Mouse (Mus musculus) gastrocnemius, adult 8-10 months (tissue): ENCODE data around the gene Ncam1. TPM values are rescaled to one million over a fixed set of nuclear protein-coding genes. Genes with fewer than 3 reads are reported as not detected.

ENCODE experiments used
- DNase-seq, 2 experiments: peaks; one replicate each; pipeline ENCODE4 v3.0.0; 2022; ENCODE audit warnings: low spot score in 2 of 2
- total RNA-seq, 4 experiments: library from RNA; stranded (reverse); gene quantifications; 2 replicates each; pipeline ENCODE4 v1.2.4; 2022

Gene Ncam1
- total RNA-seq, 4 experiments from 2014 or later, result 6.7 to 12.6 (median 10.2) TPM

- DNase-seq, result no peak
These were observed 175.6 kb downstream of the Ncam1 start for GRCm38 (mm10) chr9:49622928-49623676.

GRCm38 (mm10) chr9:49621691-49622090 is 177.0 kb downstream of the Ncam1 start:
- no peak for DNase-seq

GRCm38 (mm10) chr9:49618699-49619392 is 179.9 kb downstream of the Ncam1 start:
- no peak for DNase-seq

GRCm38 (mm10) chr9:49618266-49618665 is 180.5 kb downstream of the Ncam1 start:
- DNase-seq, result no peak

DNA sequence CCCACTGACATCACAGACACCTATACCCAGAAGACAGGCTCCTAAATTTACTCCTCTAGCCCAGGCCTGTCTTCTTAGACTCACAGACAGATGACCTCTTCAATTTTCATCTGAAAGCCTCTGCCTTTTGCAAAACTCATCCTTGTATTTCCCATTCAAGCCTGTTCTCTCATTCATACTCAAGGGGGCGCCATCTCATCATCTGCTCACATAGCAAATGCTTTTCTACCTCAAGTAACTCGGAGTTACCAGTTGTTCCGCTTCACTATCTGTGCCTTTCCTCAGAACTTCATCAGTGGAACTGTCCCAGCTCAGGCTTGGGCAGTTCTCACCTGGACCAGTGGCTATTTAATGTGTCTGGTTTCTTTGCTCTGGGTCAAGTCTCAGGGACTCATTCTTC is 181.5 kb downstream of the Ncam1 start:
- DNase-seq, result no peak

DNA sequence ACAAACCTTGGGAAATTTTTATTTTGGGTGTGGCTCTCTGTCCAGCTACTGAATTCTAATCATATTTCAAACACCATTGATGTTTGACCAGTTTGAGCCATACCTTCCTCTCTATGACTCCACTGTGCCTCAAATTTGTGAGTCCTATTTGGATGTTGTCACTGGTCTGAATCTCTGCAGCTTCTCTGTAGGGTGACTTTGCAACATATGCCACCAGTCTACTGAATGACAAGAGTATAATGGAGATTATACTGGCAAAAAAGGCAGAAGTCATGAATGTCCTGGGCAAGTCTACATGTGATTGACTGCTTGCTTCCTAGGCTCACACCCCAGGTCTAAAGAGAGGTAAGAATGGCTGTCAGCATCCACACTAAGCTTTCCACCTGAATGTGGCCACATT is 186.3 kb downstream of the Ncam1 start:
- no peak for DNase-seq

GRCm38 (mm10) chr9:49608191-49608590 is 190.5 kb downstream of the Ncam1 start:
- DNase-seq, result no peak

GRCm38 (mm10) chr9:49606717-49607116 is 192.0 kb downstream of the Ncam1 start:
- DNase-seq, result no peak

- no peak for DNase-seq
These were observed 192.4 kb downstream of the Ncam1 start for GRCm38 (mm10) chr9:49606317-49606716.

DNA sequence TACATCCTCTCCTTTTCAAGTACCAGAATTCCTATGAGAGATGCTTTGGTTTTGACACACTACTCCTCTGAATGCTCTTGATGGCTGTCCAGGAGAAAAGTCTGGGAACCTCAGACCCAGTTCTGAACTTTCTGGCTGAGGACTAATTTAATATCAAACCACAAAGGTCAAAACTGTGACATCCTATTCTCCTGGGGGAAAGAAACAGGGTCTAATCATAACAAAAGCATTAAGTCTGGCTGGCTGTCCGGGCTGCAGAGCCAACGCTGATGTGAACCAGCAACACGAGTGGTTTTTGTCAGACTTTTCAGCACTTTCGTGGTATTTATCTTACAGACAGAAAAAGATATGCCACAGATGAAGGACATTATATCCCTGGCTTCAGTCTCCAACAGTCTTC is 192.9 kb downstream of the Ncam1 start:
- peak; percentile 7 to 12 for DNase-seq

DNA sequence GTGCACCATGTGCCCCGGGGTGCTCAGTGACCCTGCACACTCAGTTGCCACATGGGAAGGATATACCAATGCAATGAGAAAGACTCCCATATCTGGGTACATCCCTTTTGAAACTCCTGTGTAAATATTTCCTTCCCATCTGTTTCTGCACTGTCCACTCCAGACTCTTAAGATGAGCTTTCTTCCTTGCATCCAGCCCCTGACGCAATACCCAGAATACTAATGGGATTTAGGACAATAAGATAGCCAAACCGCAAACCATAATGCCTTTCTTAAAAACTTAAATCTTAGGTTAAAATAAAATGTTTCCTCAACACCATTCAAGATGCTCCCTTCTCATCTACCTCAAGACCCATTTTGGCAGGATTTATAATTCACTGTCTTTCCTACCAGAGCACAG is 193.4 kb downstream of the Ncam1 start:
- DNase-seq, result no peak

GRCm38 (mm10) chr9:49601215-49601614 is 197.5 kb downstream of the Ncam1 start:
- DNase-seq, result no peak

DNA sequence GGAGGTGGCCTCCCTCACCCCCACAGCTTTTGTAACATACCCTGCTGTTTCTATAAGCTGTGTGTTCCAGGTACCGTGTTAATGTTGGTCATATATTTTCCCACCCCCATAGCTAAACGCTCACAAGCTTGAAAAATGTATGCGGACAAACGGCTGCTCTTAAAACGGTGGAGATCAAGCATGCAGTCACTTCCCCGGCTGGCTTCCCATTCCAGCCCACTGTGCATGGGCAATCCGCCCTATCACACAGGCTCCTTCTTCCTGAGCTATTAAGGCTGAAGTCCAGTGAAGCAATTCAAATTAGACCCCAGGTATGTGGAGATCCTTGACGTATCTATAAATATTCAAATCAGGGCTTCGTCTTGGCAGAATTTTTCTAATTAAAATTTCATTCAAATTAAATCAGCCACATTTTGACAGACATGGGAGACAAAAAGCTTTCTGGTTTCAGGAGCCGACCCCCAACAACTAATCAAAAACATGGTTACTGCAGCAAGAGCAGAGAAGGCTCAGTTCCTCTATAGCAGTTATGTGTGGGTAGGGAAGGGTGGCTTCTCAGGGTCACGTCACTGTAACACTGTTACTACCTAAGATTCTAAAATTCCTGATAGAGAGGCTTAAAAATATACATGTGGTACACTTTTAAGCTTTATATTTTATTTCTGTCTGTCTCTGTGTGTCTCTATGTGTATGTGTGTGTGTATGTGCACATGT is 202.9 kb downstream of the Ncam1 start:
- no peak for DNase-seq

- DNase-seq, result no peak
These were observed 203.7 kb downstream of the Ncam1 start for GRCm38 (mm10) chr9:49594876-49595634.

DNA sequence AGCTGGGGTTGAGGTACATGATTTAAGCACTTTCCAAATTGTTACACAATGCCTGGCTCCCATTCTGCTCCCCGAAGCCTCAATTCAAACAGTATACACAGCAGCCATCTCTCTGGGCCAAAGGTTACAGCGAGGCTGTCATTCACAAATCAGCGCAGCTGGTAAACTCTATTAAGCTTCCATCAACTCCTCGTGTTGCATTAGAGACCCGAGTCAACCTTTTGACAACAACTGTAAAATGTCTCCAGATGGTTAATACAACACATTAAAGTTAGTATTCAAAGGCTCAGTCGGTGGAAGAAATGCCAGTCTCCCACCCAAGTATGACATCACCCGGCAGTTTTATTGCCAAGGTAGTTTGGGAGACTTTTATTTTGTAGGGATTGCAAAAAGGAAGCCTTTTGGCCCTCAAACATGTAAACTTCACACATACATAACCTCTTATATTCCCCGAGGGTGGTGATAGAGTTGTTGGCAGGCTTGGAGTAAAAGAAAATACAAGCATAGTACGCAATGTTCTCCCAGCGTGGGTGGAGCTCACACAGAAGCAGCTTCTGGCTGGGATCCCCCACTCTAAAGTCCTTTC is 204.7 kb downstream of the Ncam1 start:
- DNase-seq, result no peak

DNA sequence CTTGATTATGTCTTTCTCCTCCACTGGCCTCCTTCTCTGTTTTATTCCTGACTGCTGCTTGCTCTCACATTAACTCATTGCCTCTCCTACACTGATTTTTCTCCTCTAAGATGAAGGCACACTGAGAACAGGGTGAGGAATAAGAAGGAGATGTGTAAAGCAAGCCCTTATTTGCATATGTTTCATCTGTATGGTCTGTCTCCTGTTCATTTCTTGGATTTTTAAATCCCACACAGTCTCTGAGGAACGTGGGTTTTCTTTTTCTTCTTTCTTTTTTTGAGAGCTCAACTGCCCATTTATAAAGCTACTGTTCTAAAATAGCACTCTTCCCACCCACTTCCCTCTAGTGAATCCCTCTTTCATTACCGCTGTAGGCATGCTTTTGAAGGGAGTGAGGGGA is 206.7 kb downstream of the Ncam1 start:
- no peak for DNase-seq

DNA sequence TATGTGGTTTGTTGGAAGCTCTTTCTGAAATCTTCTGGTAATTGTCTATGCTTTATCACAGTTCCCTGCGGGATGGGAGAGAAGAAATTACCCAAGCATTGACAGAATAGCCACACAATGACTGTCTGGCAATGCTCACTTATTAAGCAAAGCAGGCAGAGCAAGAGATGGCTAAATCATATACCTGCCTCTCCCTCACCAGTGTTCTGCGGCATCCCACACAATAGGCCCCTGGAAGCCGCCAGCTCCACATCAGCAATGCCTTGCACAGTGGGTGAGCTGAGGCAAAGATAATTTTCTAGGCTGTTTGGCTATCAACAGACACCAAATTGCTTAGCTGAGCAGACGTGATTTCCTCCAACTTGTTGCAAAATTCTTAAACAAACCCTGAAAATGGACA is 208.5 kb downstream of the Ncam1 start:
- DNase-seq, result no peak

DNA sequence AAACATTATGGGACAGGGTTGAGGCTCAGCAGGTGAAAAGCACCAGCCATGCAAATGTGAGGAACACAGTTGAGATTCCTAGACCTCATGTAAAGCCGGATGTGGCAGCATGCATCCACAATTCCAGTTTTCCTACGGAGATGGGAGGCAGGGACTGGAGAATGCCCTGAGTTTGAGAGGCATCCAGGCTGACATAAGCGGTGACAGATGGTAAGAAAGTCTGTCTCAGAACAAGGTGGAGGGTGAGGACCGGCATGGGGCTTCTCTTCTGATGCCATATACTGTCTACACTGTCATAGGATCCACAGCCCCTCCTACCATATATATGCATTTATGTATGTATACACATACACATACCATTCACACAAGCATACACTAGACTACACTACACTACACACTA is 221.6 kb downstream of the Ncam1 start:
- DNase-seq, result no peak

- no peak for DNase-seq
These were observed 226.8 kb downstream of the Ncam1 start for GRCm38 (mm10) chr9:49571695-49572510.
